Mouse (Mus musculus) layer of hippocampus, postnatal 25 days (tissue): ENCODE data around the gene Zranb3. TPM values are rescaled to one million over a fixed set of nuclear protein-coding genes. Genes with fewer than 3 reads are reported as not detected.
"Not testable (repeated sequence)": the region's sequence is repeated elsewhere in the genome, so short reads cannot be mapped to it uniquely, and the experiment has no call there.

ENCODE experiments used
- DNase-seq, 2 experiments: peaks; one replicate each; pipeline ENCODE4 v3.0.0; 2022; ENCODE audit warnings: mixed read lengths in 2 of 2, low spot score in 1 of 2; ENCODE audit errors: extremely low spot score in 1 of 2
- total RNA-seq, 2 experiments: library from RNA; stranded (reverse); gene quantifications; 2 replicates each; pipeline ENCODE4 v1.2.3; 2021

Gene Zranb3
- total RNA-seq, 2 experiments from 2014 or later = 6.6 to 7.2 TPM

DNA sequence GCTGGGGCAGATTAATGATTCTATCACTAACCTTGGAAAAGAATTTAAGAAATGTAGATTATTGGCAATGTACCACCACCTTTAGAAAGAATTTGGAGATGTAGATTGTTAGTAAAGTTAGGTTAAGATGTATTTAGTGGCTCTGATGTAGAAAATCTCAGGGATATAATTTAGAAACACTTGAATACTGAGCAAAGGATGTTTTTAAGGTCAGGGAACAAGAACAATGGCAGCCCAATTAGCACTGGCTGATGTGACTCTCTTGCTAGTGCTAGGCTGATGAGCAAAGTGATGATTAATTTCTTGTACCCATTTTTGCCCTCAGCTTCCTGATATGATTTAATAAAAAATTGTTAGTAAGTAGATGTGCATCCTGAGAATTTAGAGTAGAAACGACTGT lies 41.4 kb downstream of the Zranb3 start:
- DNase-seq = no peak

GRCm38 (mm10) chr1:128060655-128061344 lies 42.0 kb downstream of the Zranb3 start:
- DNase-seq = no peak

- no peak for DNase-seq
These were observed 44.2 kb downstream of the Zranb3 start for GRCm38 (mm10) chr1:128058625-128059024.

DNA sequence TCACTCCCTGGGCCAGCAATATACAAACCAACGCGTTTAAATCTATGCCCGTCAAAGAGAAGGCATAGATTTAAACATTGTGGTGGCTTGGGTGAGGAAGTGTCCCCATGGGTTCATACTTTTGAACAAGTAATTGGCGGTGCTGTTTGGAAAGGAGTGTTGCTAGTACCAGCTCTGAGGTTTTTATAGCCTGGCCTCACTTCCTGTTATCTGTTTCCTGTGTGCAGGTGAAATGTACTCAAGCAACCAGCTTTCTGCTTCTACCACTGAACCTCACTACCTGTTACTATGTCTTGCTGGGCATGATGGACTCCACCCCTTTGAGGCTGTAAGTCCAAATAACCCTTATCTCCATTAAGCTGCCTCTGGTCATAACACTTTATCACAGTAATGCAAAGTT lies 45.6 kb downstream of the Zranb3 start:
- DNase-seq = no peak

DNA sequence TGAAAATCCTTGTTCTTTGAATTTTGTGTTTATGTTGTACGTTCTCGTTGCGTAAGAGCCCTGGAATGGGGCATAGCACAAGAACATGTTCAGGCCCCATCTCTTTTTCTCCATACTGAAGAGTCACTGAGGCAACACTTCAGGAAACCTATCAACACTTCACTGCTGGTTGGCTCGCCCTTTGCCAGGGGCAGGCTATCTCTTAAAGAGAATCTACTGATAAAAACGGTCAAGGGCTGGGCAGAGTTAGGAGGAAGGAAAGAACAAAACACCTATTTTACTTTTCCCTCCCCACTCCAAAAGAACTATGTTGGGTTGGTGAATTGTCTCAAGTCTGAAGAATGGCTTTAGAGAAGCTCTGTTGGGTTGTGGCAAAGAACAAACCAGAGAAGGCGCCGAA lies 55.9 kb downstream of the Zranb3 start:
- DNase-seq = no peak

- no peak for DNase-seq
These were observed 56.4 kb downstream of the Zranb3 start for GRCm38 (mm10) chr1:128046455-128046854.

DNA sequence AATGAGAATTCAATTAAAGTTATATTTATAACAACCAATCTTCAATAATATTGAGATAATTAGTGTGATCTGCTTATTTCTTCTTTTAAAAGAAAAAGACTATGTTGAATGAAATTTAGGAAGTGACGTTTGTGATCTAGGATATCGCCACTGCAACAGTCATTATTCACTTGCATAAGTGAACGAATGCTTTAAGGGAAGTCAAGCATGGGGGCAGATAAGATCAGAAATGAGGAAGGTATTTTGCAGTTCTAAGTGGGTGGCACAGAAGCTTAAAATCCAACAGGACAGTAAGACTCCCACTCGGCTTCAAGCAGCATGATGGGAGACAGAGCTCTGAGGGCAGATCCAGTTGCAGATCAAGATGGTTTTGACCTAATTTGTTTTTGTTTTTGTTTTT lies 58.7 kb downstream of the Zranb3 start:
- no peak for DNase-seq

DNA sequence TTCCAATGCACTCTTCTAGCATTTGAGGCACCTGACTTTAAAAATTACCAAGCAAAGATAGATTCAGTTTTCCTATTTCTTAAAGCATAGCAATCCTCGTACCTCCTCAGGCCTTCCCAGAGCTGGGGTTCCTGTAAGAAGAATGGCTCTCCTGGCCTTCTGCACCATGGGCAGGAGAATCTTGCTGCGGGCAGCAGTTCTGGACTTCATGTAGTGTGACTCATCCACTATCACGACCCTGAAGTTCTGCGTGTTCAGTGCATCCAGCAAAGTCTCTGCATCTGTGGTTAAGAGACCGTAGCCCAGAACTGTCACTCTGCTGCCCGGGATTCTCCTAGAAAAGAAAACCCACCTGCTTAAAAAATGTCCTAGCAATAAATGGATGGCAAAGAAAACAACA lies 66.6 kb downstream of the Zranb3 start:
- no peak for DNase-seq

DNA sequence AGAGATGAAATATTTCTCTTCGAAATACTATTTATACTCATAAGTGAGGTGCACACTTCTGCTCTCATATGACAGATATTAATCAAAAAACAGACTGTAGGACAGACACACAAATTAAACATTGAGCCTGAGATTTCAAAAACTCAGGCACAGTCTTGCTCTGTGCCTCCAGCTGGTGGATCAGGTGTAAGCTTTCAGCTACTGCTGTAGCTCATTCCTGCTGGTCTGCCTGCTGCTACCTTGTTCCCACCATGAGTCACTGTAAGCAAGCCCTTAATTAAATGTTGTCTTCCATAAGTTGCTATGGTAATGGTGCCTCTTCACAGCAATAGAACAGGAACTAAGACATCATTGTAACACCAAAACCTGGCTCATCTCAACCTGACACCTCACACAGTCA lies 70.7 kb downstream of the Zranb3 start:
- DNase-seq = no peak

GRCm38 (mm10) chr1:128031524-128031923 lies 71.3 kb downstream of the Zranb3 start:
- no peak for DNase-seq

DNA sequence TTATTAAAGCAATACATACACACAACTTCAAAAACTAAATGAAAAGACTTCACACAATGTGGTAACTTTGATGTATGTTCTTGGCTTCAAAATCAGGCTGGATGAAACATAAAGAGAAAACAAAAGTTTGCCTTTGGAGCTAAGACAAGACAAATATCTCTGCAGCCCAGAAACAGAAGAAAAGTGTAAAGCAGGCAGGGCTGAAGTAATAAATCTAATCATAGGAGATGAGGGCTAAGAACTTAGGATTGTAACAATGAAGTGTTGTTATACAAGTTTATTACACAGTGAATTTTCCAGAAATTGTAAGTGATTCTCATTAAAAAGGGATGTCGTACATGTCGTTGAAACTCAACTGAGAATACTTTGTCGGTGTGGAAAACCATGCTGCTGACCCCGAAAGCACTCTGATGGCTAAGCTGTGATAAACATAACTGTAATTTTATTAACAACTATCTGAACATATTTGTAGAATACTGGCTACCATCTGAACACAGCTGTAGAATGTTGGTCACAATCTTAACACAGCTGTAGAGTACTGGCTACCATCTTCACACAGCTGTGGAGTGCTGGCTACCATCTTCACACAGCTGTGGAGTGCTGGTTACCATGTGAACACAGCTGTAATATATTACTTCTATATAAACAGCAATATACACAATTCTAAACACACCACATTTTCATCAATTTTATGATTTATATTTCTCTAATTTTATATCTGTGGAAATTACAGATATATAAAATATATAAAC lies 78.3 kb downstream of the Zranb3 start:
- no peak for DNase-seq

DNA sequence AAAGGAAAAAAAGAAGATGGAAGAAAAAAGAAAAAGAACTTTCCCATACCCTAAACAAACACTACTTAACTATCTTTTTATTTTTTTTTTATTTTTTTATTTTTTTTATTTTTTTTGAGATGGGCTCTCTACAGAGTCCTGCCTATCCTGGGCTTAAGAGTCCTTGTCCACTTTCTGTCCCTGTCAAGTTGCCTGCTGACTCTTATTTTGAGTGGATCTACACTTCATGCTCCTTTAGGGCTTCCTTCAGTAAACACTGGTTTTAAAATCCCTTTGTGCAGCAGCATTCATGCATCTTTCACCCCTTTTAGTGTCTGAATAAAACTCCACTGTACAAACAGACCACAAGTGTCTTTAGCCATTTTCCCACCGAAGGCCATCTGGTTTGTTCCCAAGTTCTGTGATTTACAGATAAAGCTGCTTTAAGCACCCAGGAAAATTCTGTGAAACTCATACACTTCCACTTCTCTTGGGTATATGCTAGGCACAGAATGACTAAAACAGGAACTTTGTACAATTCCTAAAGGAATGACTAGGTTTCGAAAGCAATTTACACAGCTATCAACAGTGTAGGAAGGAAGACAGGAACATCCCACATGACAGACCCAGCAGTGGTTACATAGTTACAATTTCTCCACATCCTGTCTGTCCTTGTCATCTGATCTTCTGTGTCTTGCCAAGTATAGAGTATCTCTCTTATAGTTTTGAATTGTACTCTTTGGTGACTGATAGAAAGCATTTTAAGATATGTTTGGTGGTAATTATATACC lies 82.7 kb downstream of the Zranb3 start:
- DNase-seq = no peak

DNA sequence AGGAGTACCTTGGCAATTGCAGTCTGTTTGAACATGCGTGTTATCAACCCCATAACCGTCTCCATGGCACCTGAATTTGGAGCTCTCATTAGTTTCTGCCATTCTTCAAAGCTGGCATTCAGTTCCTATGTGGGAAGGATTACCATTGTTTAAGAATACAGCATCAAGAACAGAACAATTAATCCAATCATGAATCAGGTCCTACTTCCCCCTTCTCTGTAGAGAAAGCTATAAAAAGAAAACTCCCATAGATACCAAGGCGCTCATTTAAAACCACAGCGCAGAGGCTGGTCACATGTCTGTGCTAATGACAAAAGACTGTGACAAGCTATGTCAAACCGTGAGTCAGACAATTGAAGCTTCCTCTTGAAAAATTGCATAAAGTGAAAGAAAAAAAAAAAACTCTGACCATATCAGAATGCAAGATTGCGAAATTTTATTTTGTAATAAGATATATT lies 86.8 kb downstream of the Zranb3 start:
- no peak for DNase-seq

DNA sequence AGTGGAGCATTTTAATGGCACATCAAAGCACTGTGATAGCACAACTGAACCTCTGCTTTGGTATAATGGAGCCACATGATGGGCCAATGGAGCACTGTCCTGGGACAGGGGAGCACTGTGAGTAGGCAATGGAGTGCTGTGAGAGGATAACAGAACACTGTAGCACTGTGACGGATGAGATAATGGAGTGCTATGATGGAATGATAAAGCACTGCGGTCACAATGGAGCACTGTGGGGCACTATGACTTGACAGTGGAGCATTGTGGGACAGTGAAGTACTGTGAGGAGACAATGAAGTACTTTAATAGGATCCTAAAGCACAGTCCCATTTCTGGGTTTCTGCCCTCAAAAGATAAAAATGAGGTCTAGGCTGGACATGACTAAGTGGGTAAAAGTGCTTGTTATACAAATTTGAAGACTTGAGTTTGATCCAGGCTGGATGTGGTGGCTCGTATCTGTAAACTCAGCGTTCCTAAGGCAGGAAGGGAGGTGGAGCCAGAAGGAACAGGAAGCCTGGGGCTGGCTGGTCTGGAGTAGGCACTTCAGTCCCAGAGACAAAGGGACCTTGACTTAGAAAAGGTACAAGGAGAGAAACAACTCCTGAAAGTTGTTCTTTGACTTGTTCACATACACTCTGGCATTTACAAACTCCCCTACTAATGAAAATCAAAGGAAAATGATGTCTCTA lies 89.0 kb downstream of the Zranb3 start:
- DNase-seq = no peak

DNA sequence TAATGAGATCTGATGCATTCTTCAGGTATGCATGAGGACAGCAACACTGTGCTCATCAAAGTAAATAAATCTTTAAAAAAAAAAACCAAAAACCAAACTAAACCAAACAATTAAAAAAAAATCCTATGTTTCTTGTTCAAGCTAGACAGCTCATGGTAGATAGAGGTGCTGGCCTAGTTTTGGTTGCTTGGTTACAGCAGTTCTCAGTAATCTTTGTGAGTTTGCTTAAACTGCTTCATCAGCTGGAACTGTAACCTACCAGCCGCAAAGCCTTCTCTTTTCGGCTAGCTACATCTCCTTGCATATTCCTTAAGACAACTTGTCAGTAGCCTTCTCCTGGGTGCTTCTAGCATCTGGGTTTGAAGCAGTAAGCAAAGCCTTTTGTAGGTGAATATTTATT lies 93.1 kb downstream of the Zranb3 start:
- no peak for DNase-seq

DNA sequence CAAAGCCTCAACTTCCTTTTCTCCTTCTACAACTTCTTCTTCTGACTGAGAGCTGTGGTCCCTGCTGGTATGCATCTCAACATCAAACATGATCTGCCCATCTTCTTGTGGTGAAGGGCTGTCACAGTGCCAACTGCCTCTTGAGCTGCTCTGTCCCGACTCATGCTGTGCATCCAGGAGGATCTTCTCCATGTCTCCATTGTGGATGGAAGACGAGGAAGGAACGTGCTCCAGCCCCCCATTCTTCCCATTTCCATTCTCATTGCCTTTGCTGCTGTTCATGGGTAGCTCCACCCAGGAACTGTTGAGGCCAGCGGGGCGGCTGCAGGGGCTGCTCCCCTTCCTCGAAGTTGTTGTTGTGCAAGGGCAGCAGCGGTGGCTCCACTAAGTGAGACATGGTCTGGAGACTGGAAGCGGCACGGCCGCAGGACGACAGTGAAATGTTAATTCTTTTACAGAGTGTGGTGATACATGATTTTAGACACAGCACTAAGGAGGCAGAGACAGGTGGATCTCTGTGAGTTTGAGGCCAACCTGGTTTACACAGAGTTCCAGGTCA lies 96.7 kb downstream of the Zranb3 start:
- DNase-seq = not testable (repeated sequence)

DNA sequence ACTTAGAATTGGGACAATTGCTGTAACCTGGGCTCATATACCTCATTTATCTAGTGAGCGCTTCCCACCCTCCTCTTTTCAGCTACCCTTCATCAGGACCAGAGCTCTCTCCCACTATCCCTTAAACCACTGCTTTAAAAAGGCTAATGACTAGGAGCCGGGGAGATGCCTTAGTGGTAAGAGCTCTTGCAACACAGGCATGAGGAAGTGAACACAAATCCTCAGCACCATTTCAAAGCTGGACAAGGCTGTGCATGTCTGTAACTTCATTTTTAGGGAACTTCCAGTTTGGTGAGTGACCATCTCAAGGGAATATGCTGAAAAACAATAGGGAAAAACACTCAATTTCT lies 98.5 kb downstream of the Zranb3 start:
- DNase-seq = no peak

DNA sequence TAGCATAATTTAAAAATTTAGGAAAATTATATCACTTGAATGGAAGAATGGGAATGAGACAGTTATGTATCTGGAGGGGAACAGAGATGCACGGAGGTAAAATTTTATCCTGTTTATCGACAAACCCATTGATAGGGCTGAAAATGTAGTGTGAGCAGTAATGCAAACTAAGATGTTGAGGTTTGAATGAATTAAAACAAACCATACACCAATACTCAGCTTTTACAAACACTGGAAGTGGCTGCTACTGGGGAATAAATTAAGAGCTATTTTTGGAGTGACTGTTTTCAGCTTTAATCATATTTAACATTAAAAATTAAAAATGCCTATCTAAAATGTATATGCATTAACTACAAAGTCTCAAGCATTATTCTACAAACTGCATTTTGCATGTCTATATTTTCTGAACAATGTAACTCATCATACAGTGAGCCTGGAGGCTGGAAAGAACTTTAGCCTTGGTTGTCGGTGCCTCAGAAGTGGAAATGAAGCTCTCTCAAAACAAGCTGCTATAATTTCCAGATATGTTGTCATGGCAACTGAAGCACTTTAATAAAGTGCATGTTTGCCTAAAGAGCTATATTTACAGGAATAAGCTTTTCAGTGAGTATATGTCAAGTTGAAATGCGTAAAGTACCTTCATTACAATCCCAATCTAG lies 99.0 kb downstream of the Zranb3 start:
- DNase-seq = no peak

- DNase-seq = no peak
These were observed 100.7 kb downstream of the Zranb3 start for GRCm38 (mm10) chr1:128002159-128002558.

DNA sequence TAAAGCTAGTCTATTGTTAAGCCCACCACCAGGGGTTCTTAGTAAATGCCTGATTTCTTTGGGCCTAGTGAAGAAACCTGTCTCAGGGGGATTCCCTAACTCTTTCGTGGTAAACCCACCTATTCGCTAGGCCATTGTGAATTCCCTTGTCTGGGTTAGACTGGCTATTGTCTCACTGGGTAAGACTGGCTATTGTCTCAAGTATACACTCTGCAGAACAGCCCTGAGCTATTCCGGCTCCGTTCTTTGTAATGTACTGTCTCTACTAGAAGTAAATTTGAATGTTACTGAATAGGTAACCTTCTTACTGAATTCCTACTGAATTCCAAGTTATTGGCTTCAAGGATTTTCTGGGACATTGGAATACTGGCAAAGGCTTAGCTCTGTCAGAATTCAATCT lies 101.9 kb downstream of the Zranb3 start:
- DNase-seq = not testable (repeated sequence)
